Mouse (Mus musculus): ENCODE results near the gene Thtpa. TPM values are rescaled to one million over a fixed set of nuclear protein-coding genes. Genes with fewer than 3 reads are reported as not detected.

Thtpa gene
- polyA plus RNA-seq, 1 experiment from 2014 or later, result 20.7 TPM

DNA sequence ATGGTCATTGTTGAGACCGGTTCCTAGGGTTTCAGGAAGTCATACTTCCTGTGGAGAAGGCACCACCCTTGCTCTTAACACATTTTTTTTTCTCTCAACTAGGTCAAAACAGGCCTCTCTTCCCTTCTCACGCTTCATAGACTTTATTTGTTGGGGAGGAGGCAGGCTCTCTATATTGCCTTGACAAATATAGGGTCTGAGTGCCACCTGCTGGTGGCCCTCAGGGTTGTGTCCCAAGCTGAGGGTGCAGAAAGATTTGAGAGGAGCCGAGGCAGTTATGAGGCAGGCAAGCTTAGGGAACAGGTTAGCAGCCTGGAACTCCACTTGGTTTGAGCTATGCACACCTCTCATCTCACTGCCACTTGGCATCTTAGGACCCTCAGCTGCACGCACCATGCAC lies 3.5 kb downstream of the Thtpa start:
- H3K4me2 ChIP-seq (ENCODE audit: low read depth, low read length), result no peak overlapping the region
- ATAC-seq, result no peak
- no peaks in the 10 kb centered on the region for H3K27me3 ChIP-seq (replicated peaks; ENCODE audit: control insufficient read depth, insufficient read depth, low read length)
- no peak overlapping the region for H3K9ac ChIP-seq (ENCODE audit: low read depth, low read length)
- peaks cover 20% of the 10 kb centered on the region for H3K36me3 ChIP-seq (ENCODE audit: control insufficient read depth, insufficient read depth, low read length)
- no peaks in the 10 kb centered on the region for H3K9me3 ChIP-seq (ENCODE audit: control insufficient read depth, low read length)
- no peak overlapping the region for H3K27ac ChIP-seq (ENCODE audit: low read length)
- 66% methylated on average over 4 of the region's 4 CpGs for WGBS
- no peak overlapping the region for H3K4me3 ChIP-seq (ENCODE audit: low read length)
- peaks cover 21% of the 10 kb centered on the region for H3K4me1 ChIP-seq (ENCODE audit: control insufficient read depth, insufficient read depth, low read length)

DNA sequence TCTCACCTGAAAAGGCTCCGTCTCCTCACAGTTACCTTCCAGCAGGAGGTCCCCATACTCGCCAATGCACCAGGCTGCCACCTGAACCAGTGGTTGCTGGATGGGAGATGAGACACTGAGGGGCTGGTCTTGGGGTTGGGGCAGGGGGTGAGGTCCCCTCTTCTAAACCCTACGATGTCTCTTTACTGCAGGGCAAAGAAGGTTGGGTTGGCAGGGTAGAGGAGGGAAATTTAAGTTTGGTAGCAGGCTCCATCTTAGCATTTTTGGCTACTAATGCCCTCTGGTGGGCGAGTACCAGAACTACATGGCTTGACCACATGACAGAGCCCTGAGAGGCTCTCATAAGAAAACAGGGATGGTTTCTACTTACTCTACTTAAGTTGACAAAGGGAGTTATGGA lies 7.0 kb downstream of the Thtpa start:
- peaks cover 23% of the 10 kb centered on the region for H3K36me3 ChIP-seq (ENCODE audit: control insufficient read depth, insufficient read depth, low read length)
- ATAC-seq, result no peak
- no peak overlapping the region for H3K4me2 ChIP-seq (ENCODE audit: low read depth, low read length)
- WGBS, result 48% methylated on average over 4 of the region's 4 CpGs
- no peaks in the 10 kb centered on the region for H3K9me3 ChIP-seq (ENCODE audit: control insufficient read depth, low read length)
- H3K27ac ChIP-seq (ENCODE audit: low read length), result no peak overlapping the region
- H3K27me3 ChIP-seq (replicated peaks; ENCODE audit: control insufficient read depth, insufficient read depth, low read length), result no peaks in the 10 kb centered on the region
- H3K9ac ChIP-seq (ENCODE audit: low read depth, low read length), result no peak overlapping the region
- no peak overlapping the region for H3K4me3 ChIP-seq (ENCODE audit: low read length)
- H3K4me1 ChIP-seq (ENCODE audit: control insufficient read depth, insufficient read depth, low read length), result peaks cover 17% of the 10 kb centered on the region

DNA sequence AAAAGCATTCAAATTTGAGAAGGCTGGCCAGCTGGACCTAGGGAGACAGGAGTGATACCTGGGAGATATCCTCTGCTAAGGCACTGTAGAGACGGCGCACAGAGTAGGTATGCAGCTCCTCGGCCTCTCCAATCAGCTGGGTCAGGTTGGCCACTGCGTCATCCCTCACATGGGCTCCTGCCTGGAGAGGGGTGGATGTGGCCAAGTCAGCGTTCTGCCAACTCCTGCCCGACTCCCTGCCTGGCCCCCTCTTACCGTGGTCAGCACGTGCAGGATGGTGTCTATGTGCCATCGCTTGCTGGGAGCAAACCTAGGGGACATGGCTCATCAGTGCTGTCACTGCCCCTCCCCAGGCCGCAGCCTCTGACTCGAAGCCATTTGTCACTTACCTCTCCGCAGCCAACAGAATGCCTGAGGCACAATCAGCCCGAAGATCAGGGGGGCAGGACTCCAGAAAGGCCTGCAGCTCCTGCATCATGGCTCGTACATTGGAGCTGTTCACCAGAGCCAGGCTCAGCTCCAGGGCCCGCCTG lies 7.7 kb downstream of the Thtpa start:
- no peaks in the 10 kb centered on the region for H3K9me3 ChIP-seq (ENCODE audit: control insufficient read depth, low read length)
- WGBS, result 90% methylated on average over 15 of the region's 15 CpGs
- ATAC-seq, result no peak

DNA sequence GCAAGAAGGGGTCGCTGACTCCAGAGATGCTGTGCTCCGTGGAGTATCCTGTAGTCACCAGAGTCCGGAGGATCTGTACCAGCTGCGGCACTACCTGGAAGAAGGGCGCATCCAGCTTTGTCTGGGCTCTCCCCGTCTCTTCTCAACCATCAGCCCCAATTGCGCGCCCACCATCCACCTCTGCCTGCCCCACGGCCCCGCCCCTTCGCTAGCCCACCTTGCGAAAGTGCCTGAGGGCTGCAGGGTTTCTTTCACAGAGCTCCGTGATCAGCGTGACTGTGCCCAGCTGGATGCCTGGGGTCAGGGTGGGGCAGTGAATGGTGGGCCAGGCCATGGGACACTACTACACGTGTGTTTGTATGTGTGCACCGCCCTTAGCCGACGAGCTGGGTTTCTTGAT lies 9.8 kb downstream of the Thtpa start:
- Histone ChIP-seq H3K4me1 (ENCODE audit: control insufficient read depth, insufficient read depth, low read length) (peaks cover 32% of the 10 kb centered on the region), H3K4me2 (ENCODE audit: low read depth, low read length) (no peak overlapping the region), H3K27ac (ENCODE audit: low read length) (no peak overlapping the region), H3K9ac (ENCODE audit: low read depth, low read length) (no peak overlapping the region), H3K9me3 (ENCODE audit: control insufficient read depth, low read length) (no peaks in the 10 kb centered on the region), H3K4me3 (ENCODE audit: low read length) (no peak overlapping the region), H3K36me3 (ENCODE audit: control insufficient read depth, insufficient read depth, low read length) (peaks cover 7% of the 10 kb centered on the region; the same call in 1 of the 2 replicates), H3K27me3 (replicated peaks; ENCODE audit: control insufficient read depth, insufficient read depth, low read length) (no peaks in the 10 kb centered on the region)
- WGBS, result 87% methylated on average over 18 of the region's 18 CpGs
- ATAC-seq, result no peak

More for the DNA sequence above, 7.7 kb downstream of the Thtpa start:
- Histone ChIP-seq H3K27me3 (replicated peaks; ENCODE audit: control insufficient read depth, insufficient read depth, low read length) (no peaks in the 10 kb centered on the region), H3K4me2 (ENCODE audit: low read depth, low read length) (no peak overlapping the region), H3K36me3 (ENCODE audit: control insufficient read depth, insufficient read depth, low read length) (peaks cover 23% of the 10 kb centered on the region), H3K27ac (ENCODE audit: low read length) (no peak overlapping the region), H3K9ac (ENCODE audit: low read depth, low read length) (no peak overlapping the region), H3K4me3 (ENCODE audit: low read length) (no peak overlapping the region), H3K4me1 (ENCODE audit: control insufficient read depth, insufficient read depth, low read length) (peaks cover 15% of the 10 kb centered on the region)

DNA sequence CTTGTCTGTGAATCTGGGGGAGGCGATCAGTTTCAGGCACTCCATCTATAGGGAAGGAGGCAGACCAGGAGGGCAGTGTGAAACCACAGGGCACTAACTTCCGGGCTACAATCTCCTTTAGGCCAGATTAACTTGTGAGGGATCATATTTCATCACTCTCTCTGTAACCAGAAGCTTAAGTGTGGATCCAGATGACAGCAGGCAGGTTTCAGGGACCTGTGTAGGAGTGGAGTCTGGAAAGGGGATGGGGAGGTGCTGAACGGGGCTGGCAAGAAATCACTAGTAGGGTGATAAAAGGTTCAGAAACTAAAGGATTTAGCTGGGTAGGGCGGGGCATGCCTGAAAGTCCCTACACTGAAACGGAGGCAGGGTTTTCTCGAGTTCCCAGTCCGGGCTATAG lies 10.8 kb downstream of the Thtpa start:
- 5% methylated on average over 7 of the region's 7 CpGs for WGBS
- Histone ChIP-seq H3K9ac (ENCODE audit: low read depth, low read length) (peak overlapping the region; percentile 84), H3K4me2 (ENCODE audit: low read depth, low read length) (peak overlapping the region; percentile 96), H3K36me3 (ENCODE audit: control insufficient read depth, insufficient read depth, low read length) (peaks cover 7% of the 10 kb centered on the region; the same call in 1 of the 2 replicates), H3K27ac (ENCODE audit: low read length) (peak overlapping the region; percentile 30; the same call in 1 of the 2 replicates), H3K4me1 (ENCODE audit: control insufficient read depth, insufficient read depth, low read length) (peaks cover 35% of the 10 kb centered on the region), H3K27me3 (replicated peaks; ENCODE audit: control insufficient read depth, insufficient read depth, low read length) (peaks cover 6% of the 10 kb centered on the region; the same call in 1 of the 2 replicates), H3K4me3 (ENCODE audit: low read length) (peak overlapping the region; percentile 60), H3K9me3 (ENCODE audit: control insufficient read depth, low read length) (no peaks in the 10 kb centered on the region)
- peak; percentile 8 for ATAC-seq

DNA sequence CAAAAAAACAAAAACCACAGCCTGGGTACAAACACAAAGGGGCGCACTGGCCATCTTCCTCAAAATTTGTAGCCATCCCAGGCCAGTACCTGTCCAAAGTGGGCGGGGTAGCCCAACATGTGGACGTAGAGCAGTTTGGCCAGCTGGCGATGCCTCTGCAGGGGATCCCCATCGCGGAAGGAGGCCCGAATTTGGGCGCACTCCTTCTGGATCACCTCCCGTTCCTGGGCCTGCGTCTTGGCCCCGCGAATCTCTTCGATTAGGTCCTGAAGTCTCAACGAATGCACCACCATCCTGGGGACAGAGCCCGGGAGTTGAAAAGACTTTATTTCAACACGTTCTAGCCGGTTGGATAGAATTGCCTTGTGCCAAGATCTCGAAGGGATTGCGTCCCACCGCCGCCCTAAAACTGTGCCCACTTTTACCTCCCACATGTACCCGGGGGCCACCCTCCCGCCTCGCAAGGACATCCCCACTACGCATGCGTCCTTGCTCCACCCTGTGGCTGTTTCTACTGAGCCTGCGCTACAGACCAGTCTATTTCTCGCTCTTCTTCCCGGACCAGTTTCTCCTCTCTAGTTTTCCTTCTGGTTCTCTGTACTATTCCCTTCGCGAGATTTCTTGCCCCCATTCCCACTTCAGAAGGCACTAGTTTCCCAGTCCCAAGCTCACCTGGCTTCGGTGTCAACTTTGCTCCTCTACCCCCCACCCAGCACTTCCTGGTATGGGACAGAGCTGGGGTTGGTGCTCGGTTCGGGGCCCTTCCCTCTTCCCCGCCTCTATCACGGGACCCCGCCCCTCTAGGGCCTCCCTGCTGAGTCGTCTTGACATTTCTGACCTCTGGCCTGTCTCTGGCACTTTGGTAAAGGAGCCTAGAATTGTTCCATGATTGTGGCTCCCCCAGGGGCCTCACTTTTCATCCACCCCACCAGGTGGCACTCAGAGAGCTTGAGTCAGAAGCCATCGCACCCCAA lies 11.5 kb downstream of the Thtpa start, which contains the start of gene Ap1g2:
Gene Ap1g2 (minus strand): TSS at position 758 of the 974 bp plus-strand sequence.
- Histone ChIP-seq H3K4me3 (ENCODE audit: low read length) (peak within 1 kb of the TSS; percentile 60), H3K4me2 (ENCODE audit: low read depth, low read length) (peak within 1 kb of the TSS; percentile 96), H3K9me3 (ENCODE audit: control insufficient read depth, low read length) (no peaks in the 10 kb centered on the region), H3K27me3 (replicated peaks; ENCODE audit: control insufficient read depth, insufficient read depth, low read length) (peaks cover 7% of the 10 kb centered on the region; the same call in 1 of the 2 replicates), H3K9ac (ENCODE audit: low read depth, low read length) (peak within 1 kb of the TSS; percentile 84), H3K4me1 (ENCODE audit: control insufficient read depth, insufficient read depth, low read length) (peaks cover 35% of the 10 kb centered on the region), H3K36me3 (ENCODE audit: control insufficient read depth, insufficient read depth, low read length) (peaks cover 6% of the 10 kb centered on the region; the same call in 1 of the 2 replicates), H3K27ac (ENCODE audit: low read length) (peak within 1 kb of the TSS; percentile 92)
- WGBS, result under 1% methylated on average over 39 of the region's 39 CpGs
- ATAC-seq, result peak; percentile 91

DNA sequence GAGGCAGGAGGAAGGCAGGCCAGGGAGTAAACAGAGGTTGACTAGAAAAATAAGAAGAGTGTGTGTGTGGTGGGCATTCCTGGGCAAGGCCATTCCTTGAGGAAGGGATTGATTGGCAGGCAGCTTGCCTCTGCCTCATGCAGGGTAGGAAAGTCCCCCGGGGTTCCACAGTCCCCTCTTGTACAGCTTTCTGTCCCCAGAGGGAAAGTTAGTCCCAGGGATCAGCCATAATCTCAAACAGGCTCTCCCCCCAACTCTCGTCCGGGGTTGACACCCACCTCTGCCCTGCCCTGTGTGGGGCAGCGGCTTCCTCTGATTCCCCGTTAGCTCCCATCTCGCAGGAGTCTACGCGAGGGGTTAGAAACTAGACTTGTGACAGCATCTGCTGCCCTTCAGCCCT lies 12.4 kb downstream of the Thtpa start:
- Histone ChIP-seq H3K4me2 (ENCODE audit: low read depth, low read length) (no peak overlapping the region), H3K4me1 (ENCODE audit: control insufficient read depth, insufficient read depth, low read length) (peaks cover 35% of the 10 kb centered on the region), H3K9ac (ENCODE audit: low read depth, low read length) (no peak overlapping the region), H3K4me3 (ENCODE audit: low read length) (no peak overlapping the region), H3K27me3 (replicated peaks; ENCODE audit: control insufficient read depth, insufficient read depth, low read length) (peaks cover 7% of the 10 kb centered on the region; the same call in 1 of the 2 replicates), H3K27ac (ENCODE audit: low read length) (peak overlapping the region; percentile 92), H3K36me3 (ENCODE audit: control insufficient read depth, insufficient read depth, low read length) (peaks cover 3% of the 10 kb centered on the region; the same call in 1 of the 2 replicates), H3K9me3 (ENCODE audit: control insufficient read depth, low read length) (no peaks in the 10 kb centered on the region)
- 72% methylated on average over 8 of the region's 8 CpGs for WGBS
- ATAC-seq, result no peak

DNA sequence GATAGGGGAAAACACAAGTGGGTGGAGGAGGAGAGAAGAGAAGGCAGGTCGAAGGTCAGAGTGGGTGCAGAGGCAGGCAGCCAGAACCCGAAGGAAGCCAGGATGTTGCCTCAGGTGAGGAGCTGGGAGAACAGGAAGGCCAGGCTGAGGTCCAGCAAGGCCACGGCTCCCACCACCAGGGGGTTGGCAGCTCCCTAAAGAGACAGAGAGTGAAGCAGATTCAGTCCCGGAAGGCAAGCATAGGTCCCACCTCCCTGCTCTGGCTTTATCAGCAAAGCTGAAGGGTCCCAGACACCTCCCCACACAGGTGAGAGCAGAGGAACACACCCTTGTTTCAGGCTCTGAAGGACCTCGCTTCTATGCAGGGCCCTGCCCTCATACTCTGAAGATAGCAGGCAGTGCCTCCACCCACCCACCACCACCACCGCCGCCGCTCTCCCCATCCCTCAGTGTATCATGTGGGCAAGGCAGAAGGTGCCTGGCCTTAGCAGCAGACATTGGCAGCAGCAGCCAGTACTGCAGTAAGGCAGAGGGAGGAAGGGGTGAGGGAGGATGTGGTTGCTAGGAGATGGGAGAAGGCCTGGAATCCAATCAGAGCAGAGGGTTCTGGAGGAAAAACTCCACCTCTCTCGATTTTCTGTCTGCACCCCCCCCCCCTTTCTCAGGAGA lies 13.8 kb downstream of the Thtpa start:
- 22% methylated on average over 9 of the region's 9 CpGs for WGBS
- Histone ChIP-seq H3K9ac (ENCODE audit: low read depth, low read length) (0 out of 2 replicates have a peak overlapping the region, but pooled peaks have one; percentile 5), H3K27me3 (replicated peaks; ENCODE audit: control insufficient read depth, insufficient read depth, low read length) (peaks cover 10% of the 10 kb centered on the region), H3K4me2 (ENCODE audit: low read depth, low read length) (no peak overlapping the region), H3K4me3 (ENCODE audit: low read length) (no peak overlapping the region), H3K4me1 (ENCODE audit: control insufficient read depth, insufficient read depth, low read length) (peaks cover 35% of the 10 kb centered on the region), H3K9me3 (ENCODE audit: control insufficient read depth, low read length) (no peaks in the 10 kb centered on the region), H3K36me3 (ENCODE audit: control insufficient read depth, insufficient read depth, low read length) (no peaks in the 10 kb centered on the region), H3K27ac (ENCODE audit: low read length) (no peak overlapping the region; the same call in 1 of the 2 replicates)
- peak; percentile 17; the same call in 1 of the 2 replicates for ATAC-seq

Data from intestine, embryonic 16.5 days (tissue).